Mouse (Mus musculus): ENCODE results near the gene Inpp5a. TPM values are rescaled to one million over a fixed set of nuclear protein-coding genes. Genes with fewer than 3 reads are reported as not detected.

The Inpp5a gene
- polyA plus RNA-seq, 1 experiment from 2014 or later, result 25.2 TPM

GRCm38 (mm10) chr7:139439922-139440895 lies 51.3 kb downstream of the Inpp5a start:
- H3K27ac ChIP-seq (ENCODE audit: low read depth, low read length), result no peak overlapping the region
- peaks cover 8% of the 10 kb centered on the region; the same call in 1 of the 2 replicates for H3K4me1 ChIP-seq (ENCODE audit: control insufficient read depth, insufficient read depth, low read length)
- H3K4me2 ChIP-seq, result no peak overlapping the region
- H3K4me3 ChIP-seq (ENCODE audit: low read depth, low read length), result no peak overlapping the region
- H3K27me3 ChIP-seq (ENCODE audit: control insufficient read depth, insufficient read depth, low read length), result no peaks in the 10 kb centered on the region; the same call in 1 of the 2 replicates
- WGBS, result 84% methylated on average over 6 of the region's 6 CpGs
- no peaks in the 10 kb centered on the region for H3K36me3 ChIP-seq (ENCODE audit: control insufficient read depth, insufficient read depth, low read length)
- H3K9ac ChIP-seq (ENCODE audit: low read length), result no peak overlapping the region
- peak; percentile 49 for DNase-seq (ENCODE audit: low spot score, missing footprints)
- no peak for ATAC-seq (ENCODE audit: low FRiP score)
- no peaks in the 10 kb centered on the region for H3K9me3 ChIP-seq (ENCODE audit: control insufficient read depth, low read length)

- no peak overlapping the region for H3K27ac ChIP-seq (ENCODE audit: low read depth, low read length)
These were observed 52.1 kb downstream of the Inpp5a start for GRCm38 (mm10) chr7:139441022-139441421.

GRCm38 (mm10) chr7:139441761-139442211 lies 52.9 kb downstream of the Inpp5a start:
- H3K27ac ChIP-seq (ENCODE audit: low read depth, low read length), result no peak overlapping the region
- DNase-seq (ENCODE audit: low spot score, missing footprints) (peak; percentile 28), ATAC-seq (ENCODE audit: low FRiP score) (no peak)
- H3K9me3 ChIP-seq (ENCODE audit: control insufficient read depth, low read length), result no peaks in the 10 kb centered on the region
- no peaks in the 10 kb centered on the region for H3K27me3 ChIP-seq (ENCODE audit: control insufficient read depth, insufficient read depth, low read length)
- 86% methylated on average over 10 of the region's 10 CpGs for WGBS
- H3K36me3 ChIP-seq (ENCODE audit: control insufficient read depth, insufficient read depth, low read length), result no peaks in the 10 kb centered on the region
- H3K4me1 ChIP-seq (ENCODE audit: control insufficient read depth, insufficient read depth, low read length), result peaks cover 8% of the 10 kb centered on the region; the same call in 1 of the 2 replicates
- no peak overlapping the region for H3K4me2 ChIP-seq
- no peak overlapping the region; the same call in 1 of the 2 replicates for H3K9ac ChIP-seq (ENCODE audit: low read length)
- no peak overlapping the region for H3K4me3 ChIP-seq (ENCODE audit: low read depth, low read length)

More at GRCm38 (mm10) chr7:139441022-139441421, 52.1 kb downstream of the Inpp5a start:
- Histone ChIP-seq H3K4me2 (no peak overlapping the region), H3K36me3 (ENCODE audit: control insufficient read depth, insufficient read depth, low read length) (no peaks in the 10 kb centered on the region), H3K9me3 (ENCODE audit: control insufficient read depth, low read length) (no peaks in the 10 kb centered on the region), H3K27me3 (ENCODE audit: control insufficient read depth, insufficient read depth, low read length) (no peaks in the 10 kb centered on the region; the same call in 1 of the 2 replicates), H3K4me1 (ENCODE audit: control insufficient read depth, insufficient read depth, low read length) (peaks cover 8% of the 10 kb centered on the region; the same call in 1 of the 2 replicates), H3K9ac (ENCODE audit: low read length) (no peak overlapping the region), H3K4me3 (ENCODE audit: low read depth, low read length) (no peak overlapping the region)
- DNase-seq (ENCODE audit: low spot score, missing footprints) (peak; percentile 54), ATAC-seq (ENCODE audit: low FRiP score) (no peak)
- 33% methylated on average over 5 of the region's 5 CpGs for WGBS

DNA sequence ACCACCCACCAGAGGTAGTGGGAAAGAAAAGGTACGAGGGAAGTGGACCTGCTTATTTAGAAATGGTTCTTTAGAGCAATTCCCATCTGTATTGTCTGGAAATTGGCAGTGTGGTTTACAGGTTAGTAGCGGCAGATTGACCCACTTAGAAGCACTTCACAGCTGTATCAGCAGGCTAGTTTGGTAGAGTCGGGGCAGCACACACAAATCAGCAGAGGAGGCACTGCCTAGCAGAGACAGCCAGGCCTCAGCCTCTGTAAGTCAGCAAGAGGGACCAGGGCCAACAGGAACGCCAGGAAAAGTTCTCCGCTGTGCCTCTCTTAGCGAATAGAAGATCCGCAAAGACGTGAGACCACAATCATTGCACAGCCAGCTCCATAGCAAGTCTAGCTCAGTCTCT lies 56.7 kb downstream of the Inpp5a start:
- H3K4me2 ChIP-seq, result no peak overlapping the region
- no peak overlapping the region for H3K27ac ChIP-seq (ENCODE audit: low read depth, low read length)
- no peaks in the 10 kb centered on the region for H3K9me3 ChIP-seq (ENCODE audit: control insufficient read depth, low read length)
- no peak overlapping the region for H3K4me3 ChIP-seq (ENCODE audit: low read depth, low read length)
- WGBS, result 82% methylated on average over 8 of the region's 8 CpGs
- H3K36me3 ChIP-seq (ENCODE audit: control insufficient read depth, insufficient read depth, low read length), result no peaks in the 10 kb centered on the region
- H3K9ac ChIP-seq (ENCODE audit: low read length), result no peak overlapping the region
- H3K27me3 ChIP-seq (ENCODE audit: control insufficient read depth, insufficient read depth, low read length), result no peaks in the 10 kb centered on the region
- DNase-seq (ENCODE audit: low spot score, missing footprints) (no peak), ATAC-seq (ENCODE audit: low FRiP score) (no peak)
- H3K4me1 ChIP-seq (ENCODE audit: control insufficient read depth, insufficient read depth, low read length), result no peaks in the 10 kb centered on the region

- Histone ChIP-seq H3K4me1 (ENCODE audit: control insufficient read depth, insufficient read depth, low read length) (no peaks in the 10 kb centered on the region), H3K4me3 (ENCODE audit: low read depth, low read length) (no peak overlapping the region), H3K27me3 (ENCODE audit: control insufficient read depth, insufficient read depth, low read length) (no peaks in the 10 kb centered on the region), H3K9me3 (ENCODE audit: control insufficient read depth, low read length) (no peaks in the 10 kb centered on the region), H3K9ac (ENCODE audit: low read length) (no peak overlapping the region), H3K36me3 (ENCODE audit: control insufficient read depth, insufficient read depth, low read length) (no peaks in the 10 kb centered on the region), H3K4me2 (no peak overlapping the region), H3K27ac (ENCODE audit: low read depth, low read length) (no peak overlapping the region)
- ATAC-seq (ENCODE audit: low FRiP score) (no peak), DNase-seq (ENCODE audit: low spot score, missing footprints) (no peak)
- 81% methylated on average over 3 of the region's 3 CpGs for WGBS
These were observed 58.5 kb downstream of the Inpp5a start for GRCm38 (mm10) chr7:139447381-139447780.

GRCm38 (mm10) chr7:139450186-139450998 lies 61.5 kb downstream of the Inpp5a start:
- H3K4me3 ChIP-seq (ENCODE audit: low read depth, low read length), result no peak overlapping the region
- H3K9me3 ChIP-seq (ENCODE audit: control insufficient read depth, low read length), result no peaks in the 10 kb centered on the region
- DNase-seq (ENCODE audit: low spot score, missing footprints), result no peak
- H3K9ac ChIP-seq (ENCODE audit: low read length), result no peak overlapping the region
- no peak overlapping the region for H3K4me2 ChIP-seq
- no peak overlapping the region for H3K27ac ChIP-seq (ENCODE audit: low read depth, low read length)
- no peak for ATAC-seq (ENCODE audit: low FRiP score)
- no peaks in the 10 kb centered on the region for H3K36me3 ChIP-seq (ENCODE audit: control insufficient read depth, insufficient read depth, low read length)
- H3K4me1 ChIP-seq (ENCODE audit: control insufficient read depth, insufficient read depth, low read length), result no peaks in the 10 kb centered on the region
- H3K27me3 ChIP-seq (ENCODE audit: control insufficient read depth, insufficient read depth, low read length), result no peaks in the 10 kb centered on the region
- 89% methylated on average over 16 of the region's 16 CpGs for WGBS

GRCm38 (mm10) chr7:139451711-139452110 lies 62.8 kb downstream of the Inpp5a start:
- Histone ChIP-seq H3K27me3 (ENCODE audit: control insufficient read depth, insufficient read depth, low read length) (no peaks in the 10 kb centered on the region), H3K4me3 (ENCODE audit: low read depth, low read length) (no peak overlapping the region), H3K9me3 (ENCODE audit: control insufficient read depth, low read length) (no peaks in the 10 kb centered on the region), H3K36me3 (ENCODE audit: control insufficient read depth, insufficient read depth, low read length) (no peaks in the 10 kb centered on the region), H3K9ac (ENCODE audit: low read length) (no peak overlapping the region), H3K4me1 (ENCODE audit: control insufficient read depth, insufficient read depth, low read length) (no peaks in the 10 kb centered on the region), H3K27ac (ENCODE audit: low read depth, low read length) (no peak overlapping the region), H3K4me2 (no peak overlapping the region)
- 87% methylated on average over 5 of the region's 5 CpGs for WGBS
- ATAC-seq (ENCODE audit: low FRiP score), result no peak
- DNase-seq (ENCODE audit: low spot score, missing footprints), result no peak

DNA sequence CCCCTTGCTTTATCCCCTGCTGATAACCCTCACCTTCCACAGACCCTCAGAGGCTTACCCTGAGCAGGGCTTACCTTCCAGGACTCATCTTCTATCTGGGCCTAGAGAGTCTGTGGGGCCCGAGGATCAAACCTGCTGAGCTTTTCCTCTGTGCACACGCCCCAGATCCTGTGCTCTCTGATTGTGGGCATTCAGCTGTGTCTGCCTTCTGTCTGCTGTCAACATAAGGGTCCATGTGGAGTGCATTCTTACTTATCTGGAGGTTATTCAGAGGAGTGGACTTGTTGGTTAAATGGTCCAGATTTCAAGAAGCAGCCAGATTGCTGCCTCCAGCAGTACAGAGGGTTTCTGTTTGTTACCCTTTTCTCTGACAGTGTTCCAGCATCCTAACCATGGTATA lies 63.3 kb downstream of the Inpp5a start:
- DNase-seq (ENCODE audit: low spot score, missing footprints) (no peak), ATAC-seq (ENCODE audit: low FRiP score) (no peak)
- H3K4me2 ChIP-seq, result no peak overlapping the region
- H3K4me1 ChIP-seq (ENCODE audit: control insufficient read depth, insufficient read depth, low read length), result no peaks in the 10 kb centered on the region
- no peaks in the 10 kb centered on the region for H3K9me3 ChIP-seq (ENCODE audit: control insufficient read depth, low read length)
- WGBS, result 64% methylated on average over 2 of the region's 2 CpGs
- H3K4me3 ChIP-seq (ENCODE audit: low read depth, low read length), result no peak overlapping the region
- H3K9ac ChIP-seq (ENCODE audit: low read length), result no peak overlapping the region
- no peak overlapping the region for H3K27ac ChIP-seq (ENCODE audit: low read depth, low read length)
- H3K36me3 ChIP-seq (ENCODE audit: control insufficient read depth, insufficient read depth, low read length), result no peaks in the 10 kb centered on the region
- no peaks in the 10 kb centered on the region for H3K27me3 ChIP-seq (ENCODE audit: control insufficient read depth, insufficient read depth, low read length)

All from midbrain, embryonic 11.5 days (tissue).